Mouse (Mus musculus): ENCODE measurements around the gene Tshr.

GRCm38 (mm10) chr12:91517808-91518207 is 133.4 kb downstream of the Tshr start:
- TF ChIP-seq HCFC1 (IDR thresholded peaks at IDR 0.05; ENCODE audit: borderline replicate concordance, insufficient read depth, low read length) (no peak), ZNF384 (IDR thresholded peaks at IDR 0.05; ENCODE audit: low read depth, low read length) (no peak), ZC3H11A (IDR thresholded peaks at IDR 0.05; ENCODE audit: borderline replicate concordance, low read depth, low read length) (no peak), MAFK (IDR thresholded peaks at IDR 0.05; ENCODE audit: insufficient read depth, low read depth, low read length) (no peak)

Data from ES-E14 (cell line).